Mouse (Mus musculus) hindbrain, embryonic 13.5 days (tissue): ENCODE measurements at regions not wholly inside any gene's neighbourhood (a gene's known extent, or its start where the extent isn't known, plus 50 kb on each side); places are given as distances from the start of the nearest gene placed in this dataset.

ENCODE experiments used
- ATAC-seq: fragments of 200-750 bp; cut with Nextera tagmentation; 2 replicates; pipeline ENCODE4 v1.8.0; 2017; ENCODE audit warnings: moderate TSS enrichment; ENCODE audit not compliant: low FRiP score
- H3K27ac ChIP-seq: fragments of 300-500 bp; sonication (generic); 2 replicates; pipeline ENCODE4 v1.5.1; 2015; ENCODE audit warnings: inconsistent platforms, mild to moderate bottlenecking, moderate library complexity
- H3K27me3 ChIP-seq: fragments of 300-500 bp; sonication (generic); 2 replicates; pipeline ENCODE4 v1.6.1; 2015; ENCODE audit warnings: mild to moderate bottlenecking, inconsistent platforms
- H3K36me3 ChIP-seq: fragments of 300-500 bp; sonication (generic); 2 replicates; pipeline ENCODE4 v1.6.1; 2015; ENCODE audit warnings: mild to moderate bottlenecking, inconsistent platforms
- H3K4me1 ChIP-seq: fragments of 300-500 bp; sonication (generic); replicated peaks from 2 replicates; pipeline ENCODE4 v1.6.1; 2015; ENCODE audit warnings: inconsistent platforms
- H3K4me2 ChIP-seq: fragments of 300-500 bp; sonication (generic); 2 replicates; pipeline ENCODE4 v1.6.1; 2015; ENCODE audit warnings: inconsistent platforms, mild to moderate bottlenecking, moderate library complexity
- H3K4me3 ChIP-seq: fragments of 300-500 bp; sonication (generic); 2 replicates; pipeline ENCODE4 v1.5.1; 2015; ENCODE audit warnings: mild to moderate bottlenecking, inconsistent platforms
- H3K9ac ChIP-seq: fragments of 300-500 bp; sonication (generic); 2 replicates; pipeline ENCODE4 v1.6.1; 2015; ENCODE audit warnings: mild to moderate bottlenecking, inconsistent platforms
- H3K9me3 ChIP-seq: fragments of 300-500 bp; sonication (generic); 2 replicates; pipeline ENCODE4 v1.6.1; 2016; ENCODE audit warnings: inconsistent platforms
- WGBS: fragments of 180-500 bp; shearing (Covaris S2); methylation state at CpG from one replicate; pipeline ENCODE4 v1.1.7; 2015; 5-methylcytosine and 5-hydroxymethylcytosine counted together

GRCm38 (mm10) chr15:60097141-60097540 is 80.7 kb upstream of the 4933412E24Rik start:
- Histone ChIP-seq H3K27ac (no peak overlapping the region), H3K36me3 (no peaks in the 10 kb centered on the region), H3K4me3 (no peak overlapping the region), H3K9ac (no peak overlapping the region), H3K4me2 (no peak overlapping the region), H3K9me3 (no peaks in the 10 kb centered on the region), H3K27me3 (no peaks in the 10 kb centered on the region), H3K4me1 (no peaks in the 10 kb centered on the region)
- ATAC-seq = peak; percentile 78; the same call in 1 of the 2 replicates
- 16% methylated on average over 4 of the region's 4 CpGs for WGBS

- ATAC-seq = no peak
- Histone ChIP-seq H3K4me3 (no peak overlapping the region), H3K9me3 (no peaks in the 10 kb centered on the region), H3K4me2 (no peak overlapping the region), H3K27ac (no peak overlapping the region), H3K27me3 (no peaks in the 10 kb centered on the region), H3K36me3 (no peaks in the 10 kb centered on the region), H3K4me1 (no peaks in the 10 kb centered on the region), H3K9ac (no peak overlapping the region)
- 90% methylated on average over 4 of the region's 4 CpGs for WGBS
These were observed 79.7 kb upstream of the 4933412E24Rik start for GRCm38 (mm10) chr15:60096131-60096530.

- Histone ChIP-seq H3K4me3 (no peak overlapping the region), H3K27me3 (no peaks in the 10 kb centered on the region), H3K9ac (no peak overlapping the region), H3K4me1 (no peaks in the 10 kb centered on the region), H3K36me3 (no peaks in the 10 kb centered on the region), H3K9me3 (no peaks in the 10 kb centered on the region), H3K27ac (no peak overlapping the region), H3K4me2 (no peak overlapping the region)
- no peak for ATAC-seq
- WGBS = 92% methylated on average over 5 of the region's 5 CpGs
These were observed 73.5 kb upstream of the 4933412E24Rik start for GRCm38 (mm10) chr15:60089921-60090320.

DNA sequence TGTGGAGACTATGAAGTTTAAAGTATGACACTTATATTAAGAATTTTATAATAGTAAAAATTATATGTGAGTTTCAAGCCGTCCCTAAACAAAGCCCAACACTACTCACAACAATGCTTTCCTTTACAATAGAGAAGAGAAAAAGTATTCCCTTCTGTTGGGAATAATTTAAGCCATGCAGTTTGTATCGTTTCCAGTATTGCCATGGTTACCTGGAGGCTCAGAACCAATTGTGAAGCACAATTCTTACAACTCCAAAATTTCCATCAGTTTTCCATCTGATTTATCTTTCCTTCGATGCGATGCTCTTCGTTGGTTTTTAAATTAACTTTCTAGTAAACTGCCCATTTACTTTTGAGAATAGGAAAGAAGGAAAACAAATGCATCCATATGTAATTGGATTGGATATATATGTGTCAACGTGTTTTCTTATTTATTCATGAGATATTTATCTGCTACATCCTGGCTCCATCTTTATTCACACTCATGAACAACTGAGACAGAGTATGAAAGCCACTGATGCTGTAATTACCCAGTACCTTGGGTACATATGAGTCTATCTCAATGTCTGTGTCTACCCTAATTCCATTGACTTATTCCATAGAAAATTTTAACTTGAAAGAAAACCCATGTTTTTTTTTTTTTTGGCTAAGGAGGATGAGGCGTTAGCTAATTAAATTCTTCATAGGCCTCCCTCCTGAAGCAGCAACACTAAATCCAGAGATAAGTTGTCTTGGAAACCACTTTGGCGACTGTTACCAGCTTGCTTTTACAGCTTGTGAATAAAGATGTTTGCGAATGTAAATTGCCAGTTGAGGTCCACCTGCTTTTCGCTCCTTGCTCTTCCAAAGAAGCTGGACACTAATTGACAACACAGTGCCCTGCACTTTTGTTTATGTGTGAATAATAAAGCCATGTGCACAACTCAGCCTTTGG is 72.8 kb upstream of the 4933412E24Rik start:
- ATAC-seq = no peak
- H3K4me2 ChIP-seq = no peak overlapping the region
- no peak overlapping the region for H3K27ac ChIP-seq
- no peaks in the 10 kb centered on the region for H3K27me3 ChIP-seq
- no peak overlapping the region for H3K9ac ChIP-seq
- H3K9me3 ChIP-seq = no peaks in the 10 kb centered on the region
- 73% methylated on average over 10 of the region's 10 CpGs for WGBS
- no peaks in the 10 kb centered on the region for H3K36me3 ChIP-seq
- H3K4me1 ChIP-seq = no peaks in the 10 kb centered on the region
- no peak overlapping the region for H3K4me3 ChIP-seq
